Mouse (Mus musculus): ENCODE data around the gene 1190005I06Rik. TPM values are rescaled to one million over a fixed set of nuclear protein-coding genes. Genes with fewer than 3 reads are reported as not detected.

1190005I06Rik gene
- polyA plus RNA-seq, 1 experiment = not detected

- no peak overlapping the region for H3K4me3 ChIP-seq (ENCODE audit: insufficient read depth, low read depth, low read length)
- WGBS = 78% methylated on average over 18 of the region's 18 CpGs
- H3K27ac ChIP-seq (ENCODE audit: insufficient read depth, low read depth, low read length) = peak overlapping the region; percentile 83
- TF ChIP-seq CTCF (IDR thresholded peaks at IDR 0.05; ENCODE audit: insufficient read depth, low read depth, low read length) (no peak), POLR2A (IDR thresholded peaks at IDR 0.05; ENCODE audit: insufficient read depth, low read depth, low read length) (no peak)
- peaks cover 82% of the 10 kb centered on the region for H3K4me1 ChIP-seq (ENCODE audit: control insufficient read depth, insufficient read depth, low read length)
These were observed 84.6 kb downstream of the 1190005I06Rik start for GRCm38 (mm10) chr8:120562680-120563347.

- WGBS = 77% methylated on average over 22 of the region's 22 CpGs
- H3K27ac ChIP-seq (ENCODE audit: insufficient read depth, low read depth, low read length) = no peak overlapping the region
- TF ChIP-seq CTCF (IDR thresholded peaks at IDR 0.05; ENCODE audit: insufficient read depth, low read depth, low read length) (peak; percentile 50; the same call in 1 of the 2 replicates), POLR2A (IDR thresholded peaks at IDR 0.05; ENCODE audit: insufficient read depth, low read depth, low read length) (no peak)
- no peak overlapping the region for H3K4me3 ChIP-seq (ENCODE audit: insufficient read depth, low read depth, low read length)
- peaks cover 91% of the 10 kb centered on the region for H3K4me1 ChIP-seq (ENCODE audit: control insufficient read depth, insufficient read depth, low read length)
These were observed 85.6 kb downstream of the 1190005I06Rik start for GRCm38 (mm10) chr8:120561539-120562435.

GRCm38 (mm10) chr8:120560535-120560934, 86.9 kb downstream of the 1190005I06Rik start:
- TF ChIP-seq POLR2A (IDR thresholded peaks at IDR 0.05; ENCODE audit: insufficient read depth, low read depth, low read length) = no peak
- no peak for TF ChIP-seq CTCF (IDR thresholded peaks at IDR 0.05; ENCODE audit: insufficient read depth, low read depth, low read length)
- 90% methylated on average over 5 of the region's 5 CpGs for WGBS
- no peak overlapping the region for H3K4me3 ChIP-seq (ENCODE audit: insufficient read depth, low read depth, low read length)
- H3K27ac ChIP-seq (ENCODE audit: insufficient read depth, low read depth, low read length) = no peak overlapping the region
- peaks cover 99% of the 10 kb centered on the region for H3K4me1 ChIP-seq (ENCODE audit: control insufficient read depth, insufficient read depth, low read length)

- Histone ChIP-seq H3K4me3 (ENCODE audit: insufficient read depth, low read depth, low read length) (no peak overlapping the region), H3K27ac (ENCODE audit: insufficient read depth, low read depth, low read length) (no peak overlapping the region), H3K4me1 (ENCODE audit: control insufficient read depth, insufficient read depth, low read length) (peaks cover 100% of the 10 kb centered on the region)
- no peak for TF ChIP-seq POLR2A (IDR thresholded peaks at IDR 0.05; ENCODE audit: insufficient read depth, low read depth, low read length)
- no peak for TF ChIP-seq CTCF (IDR thresholded peaks at IDR 0.05; ENCODE audit: insufficient read depth, low read depth, low read length)
- WGBS = 45% methylated on average over 11 of the region's 11 CpGs
These were observed 87.8 kb downstream of the 1190005I06Rik start for GRCm38 (mm10) chr8:120559654-120560053.

Other genes starting within 250 kb of the 1190005I06Rik start
- not detected in 2 replicates for gene Gins2, start 58.3 kb downstream of the 1190005I06Rik start, polyA plus RNA-seq (2012; ENCODE audit: insufficient read depth, insufficient read length, low replicate concordance, missing spikeins)
- not detected in 2 replicates for gene Gm27021, start 20.4 kb upstream of the 1190005I06Rik start, polyA plus RNA-seq (2012; ENCODE audit: insufficient read depth, insufficient read length, low replicate concordance, missing spikeins)
- 424 TPM in 1 of 2 replicates, not detected in the other for gene Cox4i1, start 20.6 kb upstream of the 1190005I06Rik start, polyA plus RNA-seq (2012; ENCODE audit: insufficient read depth, insufficient read length, low replicate concordance, missing spikeins)
- gene Emc8, start 20.9 kb upstream of the 1190005I06Rik start, polyA plus RNA-seq (2012; ENCODE audit: insufficient read depth, insufficient read length, low replicate concordance, missing spikeins) = 399 TPM in 1 of 2 replicates, not detected in the other
- gene Irf8, start 88.7 kb upstream of the 1190005I06Rik start, polyA plus RNA-seq (2012; ENCODE audit: insufficient read depth, insufficient read length, low replicate concordance, missing spikeins) = not detected in 2 replicates

Measured in olfactory bulb, adult 2 months (tissue).